Mouse (Mus musculus): Measurements from ENCODE around the gene Itga2b. TPM values are rescaled to one million over a fixed set of nuclear protein-coding genes. Genes with fewer than 3 reads are reported as not detected.
A peak's percentile ranks its signal among the peaks of the same experiment; 100 is the strongest.

Itga2b gene
- polyA plus RNA-seq, 1 experiment from 2014 or later, result 5.4 TPM

DNA sequence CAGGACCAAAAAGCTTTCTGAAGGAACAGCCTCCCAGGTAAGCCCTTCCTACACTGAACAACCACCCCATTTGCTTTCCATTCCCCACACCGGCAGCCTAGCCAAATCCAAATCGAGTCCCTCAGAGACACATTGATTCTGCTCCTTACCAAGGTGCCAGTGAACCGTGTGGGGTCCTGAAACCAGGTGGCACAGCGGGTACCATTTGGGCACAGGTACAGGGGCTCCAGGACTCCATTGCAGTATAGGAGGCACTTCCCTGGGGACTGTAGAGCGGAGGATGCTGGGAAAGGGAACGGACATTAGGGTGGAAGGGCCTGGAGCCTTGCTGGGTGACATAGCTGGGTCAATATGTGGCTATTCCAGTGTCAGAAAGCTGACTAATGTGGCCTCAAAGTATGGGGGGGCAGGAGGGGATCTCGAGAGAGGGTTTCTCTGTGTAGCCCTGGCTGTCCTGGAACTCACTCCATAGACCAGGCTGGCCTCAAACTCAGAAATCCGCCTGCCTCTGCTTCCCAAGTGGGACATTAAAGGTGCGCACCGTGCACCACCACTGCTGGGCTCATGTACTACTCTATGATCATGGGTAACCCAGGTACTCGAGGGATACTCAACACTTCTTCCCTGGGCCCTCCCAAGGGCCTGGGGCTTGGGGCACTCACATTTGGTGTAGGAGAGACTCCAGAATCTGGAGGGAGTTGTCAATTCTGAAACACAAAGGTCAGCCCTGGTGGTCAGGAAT lies 64.2 kb downstream of the Itga2b start:
- peak overlapping the region; percentile 81; the same call in 1 of the 2 replicates for H3K4me3 ChIP-seq (ENCODE audit: low read depth, low read length)
- WGBS, result 82% methylated on average over 11 of the region's 11 CpGs
- no peak for TF ChIP-seq EP300 (optimal IDR thresholded peaks at IDR 0.05)
- no peak for TF ChIP-seq CTCF (IDR thresholded peaks at IDR 0.05; ENCODE audit: low read depth)
- H3K4me1 ChIP-seq (replicated peaks; ENCODE audit: control insufficient read depth, insufficient read depth), result peaks cover 5% of the 10 kb centered on the region; the same call in 1 of the 2 replicates
- peaks cover 20% of the 10 kb centered on the region for H3K36me3 ChIP-seq (ENCODE audit: control insufficient read depth, insufficient read depth, low read length)
- peak overlapping the region; percentile 70; the same call in 1 of the 2 replicates for H3K4me2 ChIP-seq (replicated peaks; ENCODE audit: low read depth)
- H3K27me3 ChIP-seq (ENCODE audit: control insufficient read depth, insufficient read depth, low read length), result no peaks in the 10 kb centered on the region
- DNase-seq (ENCODE audit: low spot score), result no peak
- peak overlapping the region; percentile 79; the same call in 1 of the 2 replicates for H3K9ac ChIP-seq (ENCODE audit: low read length)
- no peak for ATAC-seq (ENCODE audit: low FRiP score, low TSS enrichment)
- no peaks in the 10 kb centered on the region for H3K9me3 ChIP-seq (ENCODE audit: control insufficient read depth, low read length)
- H3K27ac ChIP-seq (replicated peaks), result no peak overlapping the region

- Histone ChIP-seq H3K36me3 (ENCODE audit: control insufficient read depth, insufficient read depth, low read length) (peaks cover 20% of the 10 kb centered on the region), H3K9ac (ENCODE audit: low read length) (peak overlapping the region; percentile 8; the same call in 1 of the 2 replicates), H3K4me3 (ENCODE audit: low read depth, low read length) (no peak overlapping the region), H3K27me3 (ENCODE audit: control insufficient read depth, insufficient read depth, low read length) (0 out of 2 replicates have a peak, but pooled peaks cover 4% of the 10 kb centered on the region), H3K4me2 (replicated peaks; ENCODE audit: low read depth) (no peak overlapping the region), H3K4me1 (replicated peaks; ENCODE audit: control insufficient read depth, insufficient read depth) (peaks cover 5% of the 10 kb centered on the region; the same call in 1 of the 2 replicates), H3K9me3 (ENCODE audit: control insufficient read depth, low read length) (no peaks in the 10 kb centered on the region), H3K27ac (replicated peaks) (no peak overlapping the region)
- TF ChIP-seq EP300 (optimal IDR thresholded peaks at IDR 0.05), result no peak
- TF ChIP-seq CTCF (IDR thresholded peaks at IDR 0.05; ENCODE audit: low read depth), result no peak
- DNase-seq (ENCODE audit: low spot score), result no peak
- ATAC-seq (ENCODE audit: low FRiP score, low TSS enrichment), result no peak
- WGBS, result 77% methylated on average over 18 of the region's 18 CpGs
These were observed 65.5 kb downstream of the Itga2b start for GRCm38 (mm10) chr11:102404161-102405010.

DNA sequence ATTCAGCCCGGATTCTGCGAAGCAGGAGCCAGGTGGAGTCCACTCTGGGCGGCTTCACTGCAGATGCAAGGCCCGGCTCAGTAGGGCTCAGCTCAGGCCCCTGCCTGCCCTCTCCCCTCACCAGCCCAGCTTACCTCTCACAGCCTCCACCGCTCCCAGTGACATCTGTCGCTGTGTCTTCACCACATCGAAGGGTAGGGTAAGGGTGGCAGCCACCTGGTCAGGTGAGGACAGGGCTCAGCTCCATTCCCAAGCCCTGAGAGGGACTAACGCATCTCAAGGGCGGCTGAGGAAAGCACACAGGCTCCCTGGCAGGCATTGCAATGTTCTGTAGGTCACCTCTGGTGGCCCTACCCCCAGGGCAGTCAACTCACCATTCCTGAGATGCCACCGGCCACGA lies 66.3 kb downstream of the Itga2b start:
- 95% methylated on average over 11 of the region's 11 CpGs for WGBS
- H3K4me2 ChIP-seq (replicated peaks; ENCODE audit: low read depth), result no peak overlapping the region
- peaks cover 5% of the 10 kb centered on the region; the same call in 1 of the 2 replicates for H3K4me1 ChIP-seq (replicated peaks; ENCODE audit: control insufficient read depth, insufficient read depth)
- H3K9me3 ChIP-seq (ENCODE audit: control insufficient read depth, low read length), result no peaks in the 10 kb centered on the region
- ATAC-seq (ENCODE audit: low FRiP score, low TSS enrichment), result no peak
- H3K9ac ChIP-seq (ENCODE audit: low read length), result no peak overlapping the region
- no peak for TF ChIP-seq EP300 (optimal IDR thresholded peaks at IDR 0.05)
- no peak for TF ChIP-seq CTCF (IDR thresholded peaks at IDR 0.05; ENCODE audit: low read depth)
- no peak overlapping the region for H3K4me3 ChIP-seq (ENCODE audit: low read depth, low read length)
- peaks cover 20% of the 10 kb centered on the region for H3K36me3 ChIP-seq (ENCODE audit: control insufficient read depth, insufficient read depth, low read length)
- DNase-seq (ENCODE audit: low spot score), result no peak
- H3K27ac ChIP-seq (replicated peaks), result no peak overlapping the region
- H3K27me3 ChIP-seq (ENCODE audit: control insufficient read depth, insufficient read depth, low read length), result 0 out of 2 replicates have a peak, but pooled peaks cover 5% of the 10 kb centered on the region

Small RNA genes within 50 kb of the gene (microRNA-seq; reads per million reads assigned to microRNA genes)
- gene Mir6930, result not detected

Other genes starting within 250 kb of the Itga2b start
- 33.8 and 43.3 TPM in 2 replicates for gene Hdac5, start 240.0 kb downstream of the Itga2b start, polyA plus RNA-seq (2015; fragmentation: Nextera tagmentation; extraction: Ambion mirVana)
- gene BC030867, start 221.2 kb downstream of the Itga2b start, polyA plus RNA-seq (2015; fragmentation: Nextera tagmentation; extraction: Ambion mirVana), result 2.2 and 2.7 TPM in 2 replicates
- 0.04 TPM in 1 of 2 replicates, not detected in the other for gene Asb16, start 201.4 kb downstream of the Itga2b start, polyA plus RNA-seq (2015; fragmentation: Nextera tagmentation; extraction: Ambion mirVana)
- gene Tmub2, start 185.2 kb downstream of the Itga2b start, polyA plus RNA-seq (2015; fragmentation: Nextera tagmentation; extraction: Ambion mirVana), result 30.3 and 31.3 TPM in 2 replicates
- 6.9 and 7.3 TPM in 2 replicates for gene Atxn7l3, start 173.5 kb downstream of the Itga2b start, polyA plus RNA-seq (2015; fragmentation: Nextera tagmentation; extraction: Ambion mirVana)
- 46.6 and 46.7 TPM in 2 replicates for gene Ubtf, start 150.4 kb downstream of the Itga2b start, polyA plus RNA-seq (2015; fragmentation: Nextera tagmentation; extraction: Ambion mirVana)
- 0.72 and 1.1 TPM in 2 replicates for gene Slc4a1, start 103.9 kb downstream of the Itga2b start, polyA plus RNA-seq (2015; fragmentation: Nextera tagmentation; extraction: Ambion mirVana)
- gene Rundc3a, start 76.7 kb downstream of the Itga2b start, polyA plus RNA-seq (2015; fragmentation: Nextera tagmentation; extraction: Ambion mirVana), result 5.1 and 5.9 TPM in 2 replicates
- 189 and 200 TPM in 2 replicates for gene Slc25a39, start 62.2 kb downstream of the Itga2b start, polyA plus RNA-seq (2015; fragmentation: Nextera tagmentation; extraction: Ambion mirVana)
- gene Grn, start 39.8 kb downstream of the Itga2b start, polyA plus RNA-seq (2015; fragmentation: Nextera tagmentation; extraction: Ambion mirVana), result 126 and 142 TPM in 2 replicates
- 2.0 and 2.9 TPM in 2 replicates for gene Fam171a2, start 22.4 kb downstream of the Itga2b start, polyA plus RNA-seq (2015; fragmentation: Nextera tagmentation; extraction: Ambion mirVana)
- 16.7 and 16.8 TPM in 2 replicates for gene Gpatch8, start 86.3 kb upstream of the Itga2b start, polyA plus RNA-seq (2015; fragmentation: Nextera tagmentation; extraction: Ambion mirVana)
- 20.1 and 22.4 TPM in 2 replicates for gene Gm11627, start 109.3 kb upstream of the Itga2b start, polyA plus RNA-seq (2015; fragmentation: Nextera tagmentation; extraction: Ambion mirVana)
- 10.2 and 11.8 TPM in 2 replicates for gene Fzd2, start 134.3 kb upstream of the Itga2b start, polyA plus RNA-seq (2015; fragmentation: Nextera tagmentation; extraction: Ambion mirVana)
- gene Meioc, start 193.6 kb upstream of the Itga2b start, polyA plus RNA-seq (2015; fragmentation: Nextera tagmentation; extraction: Ambion mirVana), result 0.23 and 0.39 TPM in 2 replicates
- gene Ccdc43, start 227.7 kb upstream of the Itga2b start, polyA plus RNA-seq (2015; fragmentation: Nextera tagmentation; extraction: Ambion mirVana), result 19.0 and 20.8 TPM in 2 replicates